Mouse (Mus musculus): ENCODE results near the gene Cbln1. TPM values are rescaled to one million over a fixed set of nuclear protein-coding genes. Genes with fewer than 3 reads are reported as not detected.
A peak's percentile ranks its signal among the peaks of the same experiment; 100 is the strongest.

The Cbln1 gene
- total RNA-seq (2021), result under 1 TPM; 0.55 to 0.67 TPM
- long read RNA-seq, experiment 1, partial matches to known transcripts, result 0 of 1 reads
- long read RNA-seq, experiment 1, other reads (novel, unspliced or antisense), result 0 of 1 reads
- long read RNA-seq, experiment 2, result 0 reads

- DNase-seq, result peak; percentile 79 to 85
Observed at GRCm38 (mm10) chr8:87472271-87473236, at the start of gene Cbln1. Cbln1 (minus strand) TSS chr8:87472609.

DNA sequence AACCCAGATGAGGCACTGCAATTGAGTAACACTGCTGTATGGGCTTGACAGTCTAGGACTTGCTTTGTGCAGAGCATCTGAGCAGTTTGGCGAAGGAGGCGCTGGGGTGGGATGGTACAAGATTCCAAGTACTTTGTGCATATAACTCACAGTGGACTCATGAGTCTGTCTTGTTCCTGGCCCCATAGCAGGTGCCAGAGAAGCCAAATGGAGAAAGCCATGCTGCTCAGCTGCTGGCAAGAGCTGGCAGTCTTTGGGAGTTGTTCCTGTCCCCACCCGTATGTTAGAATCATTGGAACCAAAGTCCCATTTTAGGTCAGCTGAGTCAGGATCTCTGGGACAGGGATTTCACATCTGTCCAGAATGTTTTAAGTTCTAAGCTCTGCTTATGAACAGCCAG is 44.7 kb upstream of the Cbln1 start:
- no peak for DNase-seq

- no peak for DNase-seq
Observed at GRCm38 (mm10) chr8:87513796-87514195, 41.4 kb upstream of the Cbln1 start.

DNA sequence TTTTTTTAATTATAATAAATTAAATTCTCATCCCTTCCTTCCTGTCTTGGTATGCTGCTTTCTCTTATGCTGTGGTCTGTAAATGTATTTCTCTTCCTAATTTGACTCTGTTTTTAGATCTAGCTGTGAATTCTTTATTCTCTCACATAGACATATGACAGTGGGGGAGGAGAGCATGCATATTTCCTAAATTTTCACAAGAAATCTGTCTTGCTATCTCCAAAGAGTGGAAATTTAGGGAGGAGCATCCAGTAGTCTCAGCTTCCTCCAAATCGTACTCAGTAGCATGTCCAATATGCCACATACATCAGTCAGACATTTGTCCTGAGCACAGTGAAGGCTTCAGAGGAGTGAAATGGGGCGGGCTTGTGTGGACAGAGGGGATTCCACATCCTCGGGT is 40.9 kb upstream of the Cbln1 start:
- no peak for DNase-seq

- DNase-seq, result no peak
Observed at GRCm38 (mm10) chr8:87512636-87513035, 40.2 kb upstream of the Cbln1 start.

GRCm38 (mm10) chr8:87507046-87507445 is 34.6 kb upstream of the Cbln1 start:
- no peak for DNase-seq

- DNase-seq, result no peak
Observed at GRCm38 (mm10) chr8:87504441-87504840, 32.0 kb upstream of the Cbln1 start.

DNA sequence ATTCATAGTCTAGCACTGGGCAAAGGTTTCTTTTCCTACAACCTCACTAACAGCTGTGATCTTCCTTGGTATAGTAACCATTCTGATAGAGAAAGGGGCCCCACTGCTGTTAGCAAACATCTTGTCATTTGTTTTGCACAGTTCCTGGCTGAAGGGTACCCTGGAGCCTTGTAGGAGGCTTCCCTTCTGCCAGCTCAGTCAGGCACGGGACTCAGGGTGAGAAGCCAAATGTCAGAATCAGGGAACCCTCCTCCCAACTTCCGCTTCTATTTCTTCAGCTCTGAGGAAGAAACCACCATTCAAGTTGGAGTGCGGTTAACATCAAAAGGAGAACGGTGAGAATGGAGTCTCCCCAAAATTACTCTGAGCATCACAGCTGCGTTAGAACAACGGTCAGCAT is 30.3 kb upstream of the Cbln1 start:
- DNase-seq, result no peak

- DNase-seq, result no peak
Observed at GRCm38 (mm10) chr8:87497641-87498040, 25.2 kb upstream of the Cbln1 start.

DNA sequence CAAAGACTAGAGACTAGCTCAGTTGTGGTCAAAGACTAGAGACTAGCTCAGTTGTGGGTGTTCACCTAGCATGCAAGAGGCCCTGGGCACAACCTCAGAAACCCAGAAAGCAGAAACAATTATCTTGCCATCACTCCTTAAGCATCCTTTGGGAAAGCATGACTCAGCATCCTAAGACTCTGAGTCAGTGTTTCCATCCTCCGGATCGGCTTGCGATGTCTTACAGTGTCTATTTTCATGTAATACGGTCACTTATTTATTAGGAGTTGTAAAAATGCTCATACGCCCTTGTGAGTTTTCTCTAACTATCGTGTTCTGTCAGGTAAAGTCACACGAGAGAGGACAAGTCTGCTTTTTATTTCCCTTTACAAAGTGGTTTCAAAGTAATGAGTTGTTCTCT is 24.1 kb upstream of the Cbln1 start:
- DNase-seq, result no peak

DNA sequence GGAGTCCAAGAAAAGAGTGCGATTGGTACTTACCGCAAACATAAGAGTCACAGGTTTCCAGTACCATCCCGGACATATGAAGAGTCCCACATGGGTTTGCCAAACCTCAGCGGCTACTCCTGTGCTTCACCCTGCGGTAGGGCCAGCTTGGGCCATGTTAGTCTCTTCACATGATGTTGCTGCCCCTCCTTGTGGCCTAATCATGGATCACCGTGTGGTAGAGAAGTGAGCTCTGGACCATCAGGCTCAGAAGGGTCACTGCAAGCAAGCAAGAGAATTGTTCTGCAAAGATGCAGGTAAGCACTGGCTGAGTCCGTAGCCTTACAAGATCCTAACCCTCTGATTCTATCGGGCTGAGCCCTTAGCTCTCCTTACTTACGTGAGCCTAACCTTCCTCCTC is 22.5 kb upstream of the Cbln1 start:
- peak in 1 of 2 experiments; percentile 2 for DNase-seq

GRCm38 (mm10) chr8:87489841-87490415 is 17.5 kb upstream of the Cbln1 start:
- no peak for DNase-seq

DNA sequence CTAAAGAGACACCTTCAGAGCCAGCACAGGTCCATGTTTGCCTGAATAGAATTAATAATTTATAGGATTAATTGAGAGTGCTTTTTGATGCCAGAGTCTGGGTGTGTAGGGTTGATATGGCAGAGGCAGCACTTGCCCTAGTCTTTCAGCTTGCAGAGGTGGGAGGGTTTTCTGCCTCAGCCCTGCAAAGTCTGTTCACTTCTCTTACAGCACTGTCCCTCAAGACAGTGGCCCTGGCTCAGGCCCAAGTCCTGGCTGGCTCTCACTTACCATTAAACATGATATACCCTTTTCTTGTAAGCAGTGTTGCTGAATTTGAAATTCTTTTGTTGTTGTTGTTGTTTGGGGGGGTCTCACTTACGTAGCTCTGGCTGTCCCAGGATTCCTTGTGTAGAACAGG is 9.0 kb upstream of the Cbln1 start:
- no peak for DNase-seq

- no peak for DNase-seq
Observed at GRCm38 (mm10) chr8:87478221-87478620, 5.8 kb upstream of the Cbln1 start.

DNA sequence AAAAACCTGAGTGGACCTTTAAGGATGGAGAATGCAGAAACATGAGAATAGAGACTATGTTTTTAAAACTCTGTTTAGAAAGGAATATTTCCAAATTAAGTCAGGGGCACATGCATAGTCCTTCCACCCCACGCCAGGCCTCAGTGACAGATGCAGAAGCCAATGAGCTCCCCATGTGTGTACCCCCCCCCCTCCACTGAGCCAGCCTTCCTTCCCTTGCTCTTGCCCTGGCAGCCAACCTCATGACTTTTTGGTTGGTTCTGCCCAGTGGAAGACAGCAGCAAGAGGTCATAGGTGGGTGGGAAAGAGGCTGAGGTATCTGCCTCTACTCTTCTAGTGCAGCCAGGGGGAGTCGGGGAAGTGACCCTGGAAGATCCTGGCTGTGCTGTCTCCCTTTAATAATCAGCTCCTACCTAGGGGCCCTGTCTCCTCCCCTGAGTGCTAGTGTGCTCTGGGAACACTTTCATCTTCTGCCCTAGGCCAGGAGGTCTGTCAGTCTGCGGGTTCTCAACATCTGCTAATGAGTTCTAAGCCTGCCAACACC is 4.8 kb upstream of the Cbln1 start:
- DNase-seq, result no peak

GRCm38 (mm10) chr8:87475551-87475950 is 3.1 kb upstream of the Cbln1 start:
- no peak for DNase-seq

DNA sequence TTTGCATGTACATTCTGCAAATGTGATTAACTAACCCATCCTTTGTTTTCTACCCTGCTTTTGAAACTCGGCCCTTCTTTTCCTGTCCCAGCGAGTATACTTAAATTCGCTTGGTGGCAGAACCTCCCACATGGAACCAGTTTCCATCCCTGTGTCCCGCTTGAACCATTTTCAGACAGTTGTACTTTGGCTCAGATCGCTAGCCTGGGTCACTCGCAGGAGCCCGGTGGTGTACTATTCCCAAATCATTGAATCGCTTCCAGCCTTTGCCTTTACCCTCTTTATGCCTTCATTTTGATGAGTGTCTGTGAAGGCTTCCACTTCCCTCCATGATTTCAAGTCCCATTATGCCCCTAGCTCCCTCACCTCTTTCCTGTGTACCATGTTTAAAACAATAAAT is 2.0 kb upstream of the Cbln1 start:
- DNase-seq, result no peak

DNA sequence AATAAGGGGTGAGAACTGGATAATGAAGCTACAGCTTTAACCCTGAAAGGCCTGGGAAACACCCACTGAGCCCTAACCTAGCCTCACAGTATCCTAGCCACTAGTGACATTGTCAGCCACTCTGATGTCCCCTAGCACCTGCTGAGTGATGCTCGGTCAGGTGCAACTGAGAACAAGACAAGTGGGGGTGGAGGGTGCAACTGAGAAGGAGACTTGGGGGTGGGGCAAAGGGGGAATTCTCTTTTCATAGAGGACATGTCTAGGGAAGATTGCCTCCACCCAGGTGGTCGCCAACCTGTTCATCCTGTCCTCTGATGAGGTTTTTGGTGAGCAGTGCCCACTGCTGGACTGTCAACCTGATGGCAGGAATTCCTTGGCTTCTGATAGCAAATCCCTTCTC is 1.5 kb upstream of the Cbln1 start:
- DNase-seq, result no peak

DNA sequence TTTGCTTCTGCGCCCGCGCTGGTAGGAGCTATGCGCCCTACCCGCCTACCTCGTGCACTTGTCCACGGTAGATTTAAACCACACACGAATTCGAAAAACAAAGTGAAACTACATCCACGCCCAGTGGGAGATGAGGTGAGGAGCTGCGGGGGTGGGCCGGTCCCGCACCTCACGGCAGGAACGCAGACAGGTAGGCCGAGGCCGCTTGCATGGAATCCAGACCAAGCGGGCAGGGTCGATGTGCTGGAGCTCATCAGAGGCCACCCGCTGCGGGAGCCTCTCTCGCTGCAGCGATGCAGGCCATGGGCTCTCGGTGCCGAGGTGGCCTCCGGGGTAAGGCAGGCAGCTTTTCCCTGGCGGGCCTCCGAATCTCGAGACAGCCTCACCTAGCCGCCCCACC is 905 bp upstream of the Cbln1 start:
- no peak for DNase-seq

- no peak for DNase-seq
Observed at GRCm38 (mm10) chr8:87471603-87472270, 672 bp downstream of the Cbln1 start.

- no peak for DNase-seq
Observed at GRCm38 (mm10) chr8:87470834-87471602, 1.4 kb downstream of the Cbln1 start.
